Mouse (Mus musculus) CH12.LX (cell line): ENCODE measurements around the gene Wfdc16. TPM values are rescaled to one million over a fixed set of nuclear protein-coding genes. Genes with fewer than 3 reads are reported as not detected.
A peak's percentile ranks its signal among the peaks of the same experiment; 100 is the strongest.

Source experiments
- DNase-seq: peaks from one replicate; pipeline ENCODE4 v3.0.0-alpha.2; 2013; ENCODE audit errors: extremely low read depth
- H3K27ac ChIP-seq: 2 replicates; pipeline ENCODE4 v1.5.1; 2012; ENCODE audit warnings: low read depth, mild to moderate bottlenecking, control low read depth, moderate library complexity; ENCODE audit not compliant: insufficient read depth
- H3K27me3 ChIP-seq: replicated peaks from 2 replicates; pipeline ENCODE3; 2012; ENCODE audit warnings: inconsistent platforms
- H3K36me3 ChIP-seq, 2 experiments: replicated peaks in 1 of 2; 2 replicates each; pipeline versions ENCODE3 to v1.6.1; 2012; ENCODE audit warnings: inconsistent platforms in 1 of 2, low read length in 1 of 2, mild to moderate bottlenecking in 1 of 2, mixed read lengths in 1 of 2, moderate library complexity in 1 of 2; ENCODE audit not compliant: control insufficient read depth in 1 of 2, insufficient read depth in 1 of 2
- H3K4me1 ChIP-seq, 2 experiments: 2 replicates each; pipeline ENCODE4 v1.6.1; 2012; ENCODE audit warnings: inconsistent platforms in 1 of 2, moderate library complexity in 1 of 2; ENCODE audit not compliant: insufficient read depth in 2 of 2, control insufficient read depth in 1 of 2
- H3K4me2 ChIP-seq: 2 replicates; pipeline ENCODE4 v1.6.1; 2012; ENCODE audit warnings: low read depth, mild to moderate bottlenecking, control low read depth; ENCODE audit not compliant: poor library complexity, insufficient read depth, severe bottlenecking
- H3K4me3 ChIP-seq, 3 experiments: fragments of 150-350 bp in 1 of 3; sonication (generic) in 1 of 3; replicated peaks in 1 of 3; 2 replicates each; pipeline versions ENCODE3 to v1.5.1; 2011 to 2012; ENCODE audit warnings: low read depth in 2 of 3, low read length in 2 of 3, mild to moderate bottlenecking in 2 of 3, moderate library complexity in 2 of 3, control low read depth in 1 of 3, improper control_type of control experiment in 1 of 3, inconsistent platforms in 1 of 3, mixed read lengths in 1 of 3; ENCODE audit not compliant: poor library complexity in 1 of 3
- H3K79me2 ChIP-seq: replicated peaks from 2 replicates; pipeline ENCODE4 v1.6.1; 2012; ENCODE audit warnings: mild to moderate bottlenecking, moderate library complexity; ENCODE audit not compliant: control insufficient read depth, poor library complexity, insufficient read depth, severe bottlenecking; ENCODE audit errors: extremely low read depth
- H3K9ac ChIP-seq: 2 replicates; pipeline ENCODE4 v1.6.1; 2012; ENCODE audit warnings: low read depth, mild to moderate bottlenecking, control low read depth, moderate library complexity; ENCODE audit not compliant: insufficient read depth
- H3K9me3 ChIP-seq: replicated peaks from 2 replicates; pipeline ENCODE3; 2012; ENCODE audit warnings: low read length, inconsistent platforms, mixed read lengths
- CHD1 ChIP-seq: IDR thresholded peaks from 2 replicates; pipeline ENCODE4 v1.6.1; 2012; ENCODE audit warnings: low read depth, low read length, improper control_type of control experiment, inconsistent platforms
- CHD2 ChIP-seq: IDR thresholded peaks from 2 replicates; pipeline ENCODE4 v1.6.1; 2011; ENCODE audit warnings: low read length, improper control_type of control experiment
- CTCF ChIP-seq, 2 experiments: IDR thresholded peaks in 1 of 2; conservative IDR thresholded peaks in 1 of 2; 2 replicates each; pipeline ENCODE4 v1.5.1; 2011 to 2012; ENCODE audit warnings: low read depth in 2 of 2, low read length in 2 of 2, improper control_type of control experiment in 1 of 2, inconsistent platforms in 1 of 2, mild to moderate bottlenecking in 1 of 2, moderate library complexity in 1 of 2
- E2F4 ChIP-seq: IDR thresholded peaks from 2 replicates; pipeline ENCODE4 v1.6.1; 2011; ENCODE audit warnings: low read depth, low read length, improper control_type of control experiment; ENCODE audit not compliant: insufficient replicate concordance
- EP300 ChIP-seq: IDR thresholded peaks from 2 replicates; pipeline ENCODE4 v1.6.1; 2011; ENCODE audit warnings: low read length, improper control_type of control experiment
- GABPA ChIP-seq: IDR thresholded peaks from 2 replicates; pipeline ENCODE4 v1.6.1; 2012; ENCODE audit warnings: low read depth, low read length, improper control_type of control experiment, inconsistent platforms; ENCODE audit not compliant: insufficient replicate concordance
- JUN ChIP-seq: IDR thresholded peaks from 2 replicates; pipeline ENCODE4 v1.6.1; 2011; ENCODE audit warnings: low read depth, mild to moderate bottlenecking, low read length, improper control_type of control experiment, moderate library complexity; ENCODE audit not compliant: insufficient read depth
- JUND ChIP-seq: conservative IDR thresholded peaks from 2 replicates; pipeline ENCODE4 v1.6.1; 2011; ENCODE audit warnings: low read depth, low read length, improper control_type of control experiment
- KAT2A ChIP-seq: IDR thresholded peaks from 2 replicates; pipeline ENCODE4 v1.6.1; 2012; ENCODE audit warnings: low read length, improper control_type of control experiment, inconsistent platforms; ENCODE audit not compliant: insufficient replicate concordance
- MAZ ChIP-seq: IDR thresholded peaks from 2 replicates; pipeline ENCODE4 v1.6.1; 2012; ENCODE audit warnings: low read depth, mild to moderate bottlenecking, inconsistent platforms, low read length, improper control_type of control experiment, moderate library complexity
- MYC ChIP-seq: IDR thresholded peaks from 2 replicates; pipeline ENCODE4 v1.6.1; 2011; ENCODE audit warnings: low read depth, mild to moderate bottlenecking, improper control_type of control experiment, low read length
- PAX5 ChIP-seq: IDR thresholded peaks from 2 replicates; pipeline ENCODE4 v1.6.1; 2012; ENCODE audit warnings: low read length, inconsistent platforms, mixed read lengths
- POLR2AphosphoS2 ChIP-seq: IDR thresholded peaks from 2 replicates; pipeline ENCODE4 v1.6.1; 2011; ENCODE audit warnings: low read depth, low read length, improper control_type of control experiment
- RAD21 ChIP-seq: IDR thresholded peaks from 2 replicates; pipeline ENCODE4 v1.6.1; 2011; ENCODE audit warnings: low read depth, mild to moderate bottlenecking, low read length, improper control_type of control experiment, moderate library complexity
- RCOR1 ChIP-seq: conservative IDR thresholded peaks from 2 replicates; pipeline ENCODE4 v1.6.1; 2012; ENCODE audit warnings: low read depth, mild to moderate bottlenecking, inconsistent platforms, low read length, improper control_type of control experiment
- SIN3A ChIP-seq: IDR thresholded peaks from 2 replicates; pipeline ENCODE4 v1.6.1; 2012; ENCODE audit warnings: low read length, improper control_type of control experiment, inconsistent platforms
- SMC3 ChIP-seq: IDR thresholded peaks from 2 replicates; pipeline ENCODE4 v1.6.1; 2011; ENCODE audit warnings: low read depth, low read length, improper control_type of control experiment
- TBP ChIP-seq: conservative IDR thresholded peaks from 2 replicates; pipeline ENCODE4 v1.6.1; 2011; ENCODE audit warnings: low read depth, low read length, improper control_type of control experiment
- USF2 ChIP-seq: conservative IDR thresholded peaks from 2 replicates; pipeline ENCODE4 v1.6.1; 2011; ENCODE audit warnings: low read depth, low read length, improper control_type of control experiment
- ZKSCAN1 ChIP-seq: IDR thresholded peaks from 2 replicates; pipeline ENCODE4 v1.6.1; 2012; ENCODE audit warnings: low read depth, inconsistent platforms, low read length, improper control_type of control experiment, borderline replicate concordance
- dilution Hi-C: fragments of 300-500 bp; cut with MboI; formaldehyde crosslinking; loops from 2 replicates; pipeline ENCODE4 v1.14.3; 2020; ENCODE audit warnings: low sequenced_read_pairs; ENCODE audit not compliant: extremely low pct_unique_long_range_greater_than_20kb, extremely low pct_ligation_motif_present
- in situ Hi-C: fragments of 300-500 bp; cut with MboI; formaldehyde crosslinking; loops from 3 replicates; pipeline ENCODE4 v1.14.3; 2019; ENCODE audit warnings: low sequenced_read_pairs, low pct_ligation_motif_present, low pct_unique_long_range_greater_than_20kb, mixed read lengths
- polyA plus RNA-seq: library from polyadenylated mRNA; unstranded; fragments of >175 nt; gene quantifications from 2 replicates; pipeline ENCODE4 v1.2.1, GENCODE M21; 2012; ENCODE audit warnings: low read depth; ENCODE audit not compliant: insufficient read length
- total RNA-seq, 2 experiments: library from RNA; depleted of rRNA; stranded (reverse); fragments of 300-350 nt in 1 of 2; fragments of >200 nt in 1 of 2; gene quantifications; 2 replicates each; pipeline ENCODE4 v1.2.3; 2012 to 2014

Gene Wfdc16
- total and polyA plus RNA-seq, 3 experiments = not detected

GRCm38 (mm10) chr2:164656483-164656882 lies 17.9 kb upstream of the Wfdc16 start, which contains the start of gene Wfdc9:
TSS of gene Wfdc9 (minus strand) at chr2:164656583.
- Histone ChIP-seq H3K4me1 (peaks cover 0 to 2% of the 10 kb centered on the region in 2 experiments; a peak in 2 of 4 replicates), H3K4me3 (no peak within 1 kb of the TSS), H3K27ac (no peak within 1 kb of the TSS), H3K36me3 (no peaks in the 10 kb centered on the region), H3K27me3 (peaks cover 81% of the 10 kb centered on the region), H3K9ac (no peak within 1 kb of the TSS), H3K4me2 (no peak within 1 kb of the TSS), H3K9me3 (no peaks in the 10 kb centered on the region), H3K79me2 (no peaks in the 10 kb centered on the region)
- TF ChIP-seq ZKSCAN1 = no peak
- TF ChIP-seq CHD1 = no peak
- no peak for TF ChIP-seq CTCF (conservative IDR thresholded peaks at IDR 0.05 in 1 of 2, IDR thresholded peaks at IDR 0.05 in 1 of 2; ENCODE audit: low read depth in 2 of 2, low read length in 2 of 2)
- no peak for TF ChIP-seq JUN
- no peak for TF ChIP-seq CHD2
- no peak for TF ChIP-seq GABPA
- TF ChIP-seq POLR2AphosphoS2 = no peak
- no peak for TF ChIP-seq PAX5
- TF ChIP-seq MAZ = no peak
- TF ChIP-seq JUND = no peak
- TF ChIP-seq RAD21 = no peak
- no peak for TF ChIP-seq EP300
- TF ChIP-seq SMC3 = no peak
- TF ChIP-seq MYC = no peak
- no peak for TF ChIP-seq SIN3A
- no peak for TF ChIP-seq TBP
- no peak for TF ChIP-seq USF2
- no peak for TF ChIP-seq E2F4
- no peak for TF ChIP-seq RCOR1
- no peak for TF ChIP-seq KAT2A
- no peak for DNase-seq
- dilution Hi-C loops (no loop called here), in situ Hi-C loops (loop anchor here (10.0 kb wide), 1 partner anchor 52 kb away; no protein-coding TSS in a partner anchor)

DNA sequence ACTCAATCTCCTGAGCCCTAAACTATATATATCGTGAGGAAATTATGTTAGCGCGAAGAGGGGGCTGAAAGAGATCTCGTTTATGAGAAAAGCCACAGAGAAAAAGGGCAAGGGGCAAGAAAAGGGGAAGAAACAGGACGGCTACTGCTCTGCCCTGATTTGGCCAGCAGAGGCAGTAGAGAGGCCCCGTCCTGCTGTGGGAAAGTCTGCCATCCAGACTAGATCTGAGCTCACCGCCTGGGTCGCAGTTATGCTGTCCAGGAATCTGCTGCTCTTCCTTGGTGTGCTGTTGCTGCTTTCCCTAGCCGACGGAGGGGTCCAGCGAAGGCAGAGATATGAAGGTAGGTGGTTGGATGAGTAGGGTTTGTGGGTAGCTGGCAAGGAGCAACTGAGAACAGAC lies 17.3 kb upstream of the Wfdc16 start, which contains the start of gene Wfdc10:
Gene Wfdc10 (plus strand): TSS at position 189 of the 400 bp plus-strand sequence.
- in situ Hi-C loops = loop anchor here (10.0 kb wide), 1 partner anchor 51 kb away; no protein-coding TSS in a partner anchor
- Histone ChIP-seq H3K79me2 (no peaks in the 10 kb centered on the region), H3K4me2 (no peak within 1 kb of the TSS), H3K27me3 (peaks cover 81% of the 10 kb centered on the region)
- TF ChIP-seq GABPA = no peak
- peak; percentile 74 to 76 for TF ChIP-seq CTCF (conservative IDR thresholded peaks at IDR 0.05 in 1 of 2, IDR thresholded peaks at IDR 0.05 in 1 of 2; ENCODE audit: low read depth in 2 of 2, low read length in 2 of 2)
- peak; percentile 8 for TF ChIP-seq RAD21
- TF ChIP-seq, all 38 proteins: peak for 2
- Histone ChIP-seq H3K36me3 (no peaks in the 10 kb centered on the region), H3K4me1 (peaks cover 0 to 3% of the 10 kb centered on the region in 2 experiments; a peak in 2 of 4 replicates), H3K9me3 (no peaks in the 10 kb centered on the region), H3K4me3 (no peak within 1 kb of the TSS), H3K9ac (no peak within 1 kb of the TSS), H3K27ac (no peak within 1 kb of the TSS)
- dilution Hi-C loops = no loop called here
- DNase-seq = peak; percentile 34
